Mouse (Mus musculus) hematopoietic multipotent progenitor cell, adult 10-12 weeks (in vitro differentiated cells): ENCODE measurements around the gene Ndufb6. TPM values are rescaled to one million over a fixed set of nuclear protein-coding genes. Genes with fewer than 3 reads are reported as not detected.

Experiments used
- polyA plus RNA-seq: library from polyadenylated mRNA; stranded (reverse); fragments of >175 nt; gene quantifications from 2 replicates; pipeline ENCODE4 v1.2.3, GENCODE M21; 2012; ENCODE audit warnings: low replicate concordance

Gene Ndufb6
- 76.0 and 93.6 TPM in 2 replicates for polyA plus RNA-seq

DNA sequence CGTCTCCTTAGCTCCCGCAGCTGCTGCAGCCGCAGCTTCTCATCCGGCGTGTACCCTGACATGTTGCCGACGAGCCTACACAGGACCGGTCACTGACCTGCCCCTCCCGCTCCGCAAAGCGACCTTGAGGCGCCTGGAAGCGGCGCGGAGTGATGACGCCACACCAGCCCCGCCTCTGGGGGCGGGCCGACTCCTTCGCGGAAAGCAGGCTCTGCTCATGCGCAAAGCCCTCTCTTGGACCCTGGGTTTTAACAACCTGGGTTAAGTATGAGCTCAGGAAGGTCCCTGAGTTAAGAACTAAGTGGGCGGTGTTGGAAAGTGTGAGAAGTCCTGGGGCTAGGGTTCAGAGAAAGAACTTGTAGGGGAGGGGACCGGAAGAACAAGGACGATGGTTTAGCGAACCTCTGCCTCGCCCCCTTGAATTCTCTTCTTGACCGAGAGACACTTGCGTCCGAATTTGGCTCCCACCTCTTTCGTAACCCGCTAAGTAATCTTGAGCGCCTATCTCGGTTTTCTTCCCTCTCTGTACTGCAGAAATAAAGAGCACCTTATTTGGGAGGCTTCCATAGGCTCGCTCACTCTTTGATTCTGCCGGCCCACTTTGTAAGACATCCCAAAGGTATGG, at the start of gene Ndufb6:
Gene Ndufb6 (minus strand): TSS at position 146 of the 625 bp plus-strand sequence.

GRCm38 (mm10) chr4:40269430-40270032, 9.7 kb downstream of the Ndufb6 start, which contains the start of the genes Smim27 and Topors:
TSS of gene Smim27 (plus strand) at chr4:40269579.
TSS of gene Topors (minus strand) at chr4:40269850.

DNA sequence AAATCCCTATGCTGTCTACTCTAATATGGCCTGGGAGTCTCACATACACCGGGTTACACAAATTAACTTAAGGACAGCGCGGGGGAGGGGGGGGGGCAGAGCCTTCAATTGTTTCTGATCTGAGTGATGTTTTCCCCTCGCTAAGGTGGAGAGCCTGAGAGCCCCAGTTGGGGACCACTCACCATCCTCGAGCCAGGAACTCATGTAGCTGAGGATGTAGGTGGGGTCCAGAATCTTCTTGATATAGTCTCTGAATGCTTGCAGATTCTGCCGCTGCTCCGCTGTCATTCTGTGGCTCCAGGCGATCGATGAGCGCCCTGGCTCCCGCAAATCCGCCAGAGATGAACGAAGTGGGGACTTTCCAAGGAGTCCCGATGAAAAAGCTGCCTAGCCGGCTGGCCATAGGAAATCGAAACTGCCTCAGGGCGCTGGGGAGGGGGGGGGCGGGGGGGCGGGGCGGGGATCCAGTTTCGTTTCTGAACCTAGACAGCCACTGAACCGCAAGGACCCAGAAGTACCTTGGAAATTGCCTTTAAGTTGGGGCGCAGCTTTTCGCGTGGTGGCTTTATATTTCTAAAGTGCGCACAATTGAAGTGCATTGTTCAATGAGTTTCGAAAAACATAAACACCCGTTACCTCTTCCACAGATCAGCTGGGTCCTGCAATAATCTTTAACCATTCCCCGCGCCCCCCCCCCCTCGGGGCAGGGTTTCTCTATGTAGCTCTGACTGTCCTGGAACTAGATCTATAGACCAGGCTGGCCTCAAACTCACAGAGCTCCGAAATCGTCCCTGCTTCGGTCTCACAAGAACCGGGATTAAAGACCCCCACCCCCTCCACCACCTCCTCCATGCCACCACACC, 39.6 kb downstream of the Ndufb6 start, which contains the start of gene Ddx58:
Gene Ddx58 (minus strand): TSS at position 420 of the 863 bp plus-strand sequence.

Other genes starting within 250 kb of the Ndufb6 start
- 3.8 and 4.8 TPM in 2 replicates for gene Aco1, start 136.3 kb downstream of the Ndufb6 start, polyA plus RNA-seq
- 2.5 and 6.8 TPM in 2 replicates for gene Ddx58, start 39.6 kb downstream of the Ndufb6 start, polyA plus RNA-seq
- gene Smim27, start 9.8 kb downstream of the Ndufb6 start, polyA plus RNA-seq = 27.0 and 35.0 TPM in 2 replicates
- gene Topors, start 9.6 kb downstream of the Ndufb6 start, polyA plus RNA-seq = 10.1 and 10.5 TPM in 2 replicates
- gene Tmem215, start 192.8 kb upstream of the Ndufb6 start, polyA plus RNA-seq = 0.05 and 0.53 TPM in 2 replicates